Mouse (Mus musculus) lung, postnatal 25 days (tissue): ENCODE results near the gene Irf2.

Experiments used
- DNase-seq: peaks from one replicate; pipeline ENCODE4 v3.0.0; 2022; ENCODE audit warnings: low spot score

Gene Irf2

GRCm38 (mm10) chr8:46882743-46883142 lies 143.2 kb downstream of the Irf2 start:
- no peak for DNase-seq

- DNase-seq: no peak
These were observed 143.9 kb downstream of the Irf2 start for GRCm38 (mm10) chr8:46883232-46884000.

GRCm38 (mm10) chr8:46885786-46886185 lies 146.3 kb downstream of the Irf2 start:
- no peak for DNase-seq

GRCm38 (mm10) chr8:46886216-46886615 lies 146.7 kb downstream of the Irf2 start:
- no peak for DNase-seq

DNA sequence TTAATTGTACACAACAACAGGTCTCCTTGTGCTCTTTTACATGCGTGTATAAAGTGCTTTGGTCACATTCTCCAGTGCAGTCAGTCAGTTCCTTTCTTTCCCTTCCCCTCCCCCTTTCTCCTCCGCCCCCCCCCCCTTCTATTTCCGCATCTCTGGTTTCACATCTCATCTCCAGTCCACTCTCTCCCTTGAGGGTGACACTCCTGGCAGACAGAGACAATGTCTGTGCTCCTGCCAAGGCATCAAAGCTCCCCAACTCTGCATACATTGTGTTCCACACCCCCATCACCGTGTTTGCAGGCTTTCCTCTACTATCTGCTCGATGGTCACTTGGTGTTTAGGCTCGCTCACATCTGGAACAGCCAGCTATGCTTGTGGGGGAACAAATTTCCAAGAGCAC lies 147.9 kb downstream of the Irf2 start:
- DNase-seq: no peak

- peak; percentile 66 for DNase-seq
These were observed 149.0 kb downstream of the Irf2 start for GRCm38 (mm10) chr8:46888575-46888974.

DNA sequence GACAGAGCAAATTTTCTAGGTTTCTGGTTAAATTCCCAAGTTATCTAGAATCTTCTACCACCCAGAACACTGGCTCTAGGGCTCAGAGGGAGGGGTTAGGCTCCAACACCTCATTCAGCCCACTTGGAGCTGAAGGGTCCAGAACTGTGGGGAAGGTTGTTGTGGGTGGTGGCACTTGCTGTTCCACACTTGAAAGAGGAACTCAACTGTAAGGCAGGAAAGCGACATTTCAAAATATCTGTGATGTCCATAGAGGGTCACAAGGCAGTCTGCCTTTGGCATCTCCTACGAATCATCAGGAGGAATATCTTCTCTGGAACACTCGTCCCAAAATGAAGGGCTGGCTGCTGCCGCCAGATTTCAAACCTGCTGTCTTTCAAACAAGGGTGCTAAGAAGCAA lies 150.7 kb downstream of the Irf2 start:
- DNase-seq: peak; percentile 46

- no peak for DNase-seq
These were observed 153.2 kb downstream of the Irf2 start for GRCm38 (mm10) chr8:46892511-46893273.

DNA sequence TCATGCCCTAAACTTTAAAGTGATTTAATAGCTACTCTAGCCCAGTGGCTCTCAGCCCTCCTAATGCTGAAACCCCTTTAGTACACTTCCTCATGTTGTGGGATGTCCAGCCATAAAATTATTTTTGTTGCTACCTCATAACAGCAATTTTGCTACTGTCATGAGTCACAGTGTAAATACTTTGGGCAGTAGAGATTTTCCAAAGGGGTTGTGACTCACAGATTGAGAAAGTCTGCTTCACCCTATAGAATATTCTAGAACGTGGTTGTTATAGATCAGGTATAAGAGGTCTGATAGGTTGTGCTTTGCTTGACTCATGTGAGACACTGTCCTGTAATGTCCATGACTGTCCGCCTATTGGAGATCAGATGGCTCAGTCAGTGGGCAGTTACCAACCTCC lies 154.9 kb downstream of the Irf2 start:
- no peak for DNase-seq

GRCm38 (mm10) chr8:46896005-46896404 lies 156.5 kb downstream of the Irf2 start:
- no peak for DNase-seq

DNA sequence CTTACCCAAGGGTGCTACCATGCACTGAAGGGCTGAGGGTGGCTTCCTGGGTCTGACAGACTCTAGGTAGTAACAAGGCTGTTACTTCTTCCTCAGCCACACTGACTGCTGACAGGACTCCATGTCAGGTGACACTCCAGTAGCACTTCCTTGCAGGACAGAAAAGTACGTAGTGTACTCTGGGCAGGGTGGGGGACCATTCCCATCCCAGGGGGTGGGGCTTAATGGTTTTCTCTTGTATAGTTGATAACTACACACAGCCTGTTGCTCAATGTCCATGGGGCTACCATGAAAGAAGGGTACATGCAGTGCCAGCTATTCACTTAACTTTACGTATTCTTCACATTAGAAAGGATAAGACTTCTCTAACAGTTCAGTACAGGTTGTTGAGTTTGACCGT lies 157.2 kb downstream of the Irf2 start:
- DNase-seq: no peak
